Mouse (Mus musculus) forelimb bud, embryonic 11.5 days (tissue): ENCODE measurements around the gene C730034F03Rik.
A peak's percentile ranks its signal among the peaks of the same experiment; 100 is the strongest.

Source experiments
- DNase-seq: peaks from one replicate; pipeline ENCODE4 v3.0.0-alpha.2; 2012; ENCODE audit warnings: low read depth, low spot score

Gene C730034F03Rik

GRCm38 (mm10) chr15:89431806-89432205 lies 2.4 kb downstream of the C730034F03Rik start:
- no peak for DNase-seq

- no peak for DNase-seq
Measured at GRCm38 (mm10) chr15:89432946-89433345, 3.6 kb downstream of the C730034F03Rik start.

- no peak for DNase-seq
Measured at GRCm38 (mm10) chr15:89434136-89434535, 4.7 kb downstream of the C730034F03Rik start.

GRCm38 (mm10) chr15:89435878-89436277 lies 6.5 kb downstream of the C730034F03Rik start:
- no peak for DNase-seq

GRCm38 (mm10) chr15:89442486-89443070 lies 13.2 kb downstream of the C730034F03Rik start:
- no peak for DNase-seq

- DNase-seq: peak; percentile 83
Measured at GRCm38 (mm10) chr15:89452906-89453864, 23.8 kb downstream of the C730034F03Rik start.

GRCm38 (mm10) chr15:89453865-89454478 lies 24.6 kb downstream of the C730034F03Rik start, which contains the start of gene Mapk8ip2:
TSS of gene Mapk8ip2 (plus strand) at chr15:89453913.
- DNase-seq: no peak

- no peak for DNase-seq
Measured at GRCm38 (mm10) chr15:89454857-89455256, 25.5 kb downstream of the C730034F03Rik start.

- DNase-seq: no peak
Measured at GRCm38 (mm10) chr15:89455642-89456041, 26.3 kb downstream of the C730034F03Rik start.

- DNase-seq: no peak
Measured at GRCm38 (mm10) chr15:89458942-89459341, 29.6 kb downstream of the C730034F03Rik start.

GRCm38 (mm10) chr15:89459821-89460220 lies 30.4 kb downstream of the C730034F03Rik start:
- DNase-seq: no peak

- no peak for DNase-seq
Measured at GRCm38 (mm10) chr15:89460298-89460697, 30.9 kb downstream of the C730034F03Rik start.

GRCm38 (mm10) chr15:89461321-89461720 lies 31.9 kb downstream of the C730034F03Rik start:
- no peak for DNase-seq

- DNase-seq: no peak
Measured at GRCm38 (mm10) chr15:89462176-89462575, 32.8 kb downstream of the C730034F03Rik start.

- no peak for DNase-seq
Measured at GRCm38 (mm10) chr15:89463334-89464235, 34.2 kb downstream of the C730034F03Rik start.

GRCm38 (mm10) chr15:89465052-89465451 lies 35.7 kb downstream of the C730034F03Rik start:
- peak; percentile 42 for DNase-seq

GRCm38 (mm10) chr15:89468577-89468976 lies 39.2 kb downstream of the C730034F03Rik start:
- DNase-seq: peak; percentile 38

- no peak for DNase-seq
Measured at GRCm38 (mm10) chr15:89471476-89471875, 42.1 kb downstream of the C730034F03Rik start.

GRCm38 (mm10) chr15:89473370-89473769 lies 44.0 kb downstream of the C730034F03Rik start:
- DNase-seq: no peak

GRCm38 (mm10) chr15:89473921-89474320 lies 44.5 kb downstream of the C730034F03Rik start:
- no peak for DNase-seq
